Mouse (Mus musculus) mouse embryonic stem cell (cell line): ENCODE results near the gene Leo1.

Source experiments
- in situ Hi-C, 2 experiments: fragments of 300-500 bp; cut with MboI; formaldehyde crosslinking; loops; 1 replicate in 1 of 2; 3 replicates in 1 of 2; pipeline ENCODE4 v1.14.3; 2019 to 2020; ENCODE audit warnings: low sequenced_read_pairs in 2 of 2, low pct_unique_long_range_greater_than_20kb in 1 of 2, mixed read lengths in 1 of 2; ENCODE audit not compliant: unreplicated experiment in 1 of 2

Gene Leo1

DNA sequence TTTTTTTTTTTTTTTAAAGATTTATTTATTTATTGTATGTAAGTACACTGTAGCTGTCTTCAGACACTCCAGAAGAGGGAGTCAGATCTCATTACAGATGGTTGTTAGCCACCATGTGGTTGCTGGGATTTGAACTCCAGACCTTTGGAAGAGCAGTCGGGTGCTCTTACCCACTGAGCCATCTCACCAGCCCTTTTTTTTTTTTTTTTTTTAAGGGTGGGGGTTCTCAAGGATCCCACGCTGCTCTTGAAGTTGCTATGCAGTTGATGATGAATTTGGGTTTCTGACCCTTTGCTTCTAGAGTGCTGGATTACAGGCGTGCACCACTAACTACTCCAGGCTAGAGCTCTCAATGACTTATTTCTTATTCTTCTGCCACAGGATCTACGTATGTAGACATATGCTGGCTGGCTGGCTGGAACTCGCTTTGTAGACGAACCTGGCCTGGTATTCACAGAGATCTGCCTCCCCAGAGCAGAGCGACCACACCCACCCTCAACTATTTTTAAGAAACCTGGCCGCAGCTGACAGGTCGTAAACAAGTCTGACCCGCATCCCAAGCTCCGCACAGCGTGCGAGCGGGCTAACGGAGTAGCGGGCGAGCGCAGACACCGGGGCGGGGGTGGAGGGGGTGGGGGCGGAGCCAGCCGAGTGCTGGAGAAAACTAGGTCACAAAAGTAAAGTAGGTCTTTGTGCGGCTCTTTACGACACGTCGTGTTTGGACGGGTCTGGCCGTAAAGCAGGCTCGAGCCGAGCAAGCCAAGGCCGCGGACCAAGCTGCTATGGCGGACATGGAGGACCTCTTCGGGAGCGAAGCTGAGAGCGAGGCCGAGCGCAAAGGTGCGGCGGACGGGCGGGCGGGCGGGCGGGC lies at the start of gene Leo1:
Leo1 (plus strand) TSS at position 729 of the 871 bp plus-strand sequence.
- in situ Hi-C loops, result no loop called here

GRCm38 (mm10) chr9:75393251-75393650 lies 48.1 kb upstream of the Leo1 start:
- in situ Hi-C loops, result no loop called here

- in situ Hi-C loops, result no loop called here
These were observed 45.4 kb upstream of the Leo1 start for GRCm38 (mm10) chr9:75395971-75396370.

GRCm38 (mm10) chr9:75399069-75399468 lies 42.3 kb upstream of the Leo1 start:
- in situ Hi-C loops, result no loop called here

DNA sequence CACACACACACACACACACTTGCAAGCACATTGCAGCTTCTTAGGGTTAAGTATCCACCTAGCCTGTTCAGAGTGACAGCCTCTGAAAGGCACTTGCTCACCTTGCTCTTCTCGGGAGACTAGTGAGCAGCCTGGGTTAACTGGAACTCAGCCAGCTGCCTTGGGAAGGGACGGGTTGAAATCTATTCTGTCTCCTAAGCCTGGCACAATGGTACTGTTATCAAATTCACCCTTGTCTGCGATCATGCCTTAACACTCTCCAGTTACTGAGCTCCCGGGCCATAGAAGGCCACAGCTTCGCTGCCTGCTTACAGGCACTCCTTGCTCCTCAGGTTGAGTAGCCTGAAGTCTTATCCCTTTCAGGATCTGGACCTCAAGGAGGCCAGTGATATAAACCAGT lies 40.7 kb upstream of the Leo1 start:
- in situ Hi-C loops, result no loop called here

GRCm38 (mm10) chr9:75401593-75402504 lies 39.5 kb upstream of the Leo1 start:
- in situ Hi-C loops, result no loop called here

- in situ Hi-C loops, result no loop called here
These were observed 37.8 kb upstream of the Leo1 start for GRCm38 (mm10) chr9:75403520-75403919.

- in situ Hi-C loops, result no loop called here
These were observed 35.2 kb upstream of the Leo1 start for GRCm38 (mm10) chr9:75406121-75406520.

- in situ Hi-C loops, result no loop called here
These were observed 33.5 kb upstream of the Leo1 start for GRCm38 (mm10) chr9:75407803-75408202.

GRCm38 (mm10) chr9:75408204-75408826 lies 33.0 kb upstream of the Leo1 start:
- in situ Hi-C loops, result no loop called here

DNA sequence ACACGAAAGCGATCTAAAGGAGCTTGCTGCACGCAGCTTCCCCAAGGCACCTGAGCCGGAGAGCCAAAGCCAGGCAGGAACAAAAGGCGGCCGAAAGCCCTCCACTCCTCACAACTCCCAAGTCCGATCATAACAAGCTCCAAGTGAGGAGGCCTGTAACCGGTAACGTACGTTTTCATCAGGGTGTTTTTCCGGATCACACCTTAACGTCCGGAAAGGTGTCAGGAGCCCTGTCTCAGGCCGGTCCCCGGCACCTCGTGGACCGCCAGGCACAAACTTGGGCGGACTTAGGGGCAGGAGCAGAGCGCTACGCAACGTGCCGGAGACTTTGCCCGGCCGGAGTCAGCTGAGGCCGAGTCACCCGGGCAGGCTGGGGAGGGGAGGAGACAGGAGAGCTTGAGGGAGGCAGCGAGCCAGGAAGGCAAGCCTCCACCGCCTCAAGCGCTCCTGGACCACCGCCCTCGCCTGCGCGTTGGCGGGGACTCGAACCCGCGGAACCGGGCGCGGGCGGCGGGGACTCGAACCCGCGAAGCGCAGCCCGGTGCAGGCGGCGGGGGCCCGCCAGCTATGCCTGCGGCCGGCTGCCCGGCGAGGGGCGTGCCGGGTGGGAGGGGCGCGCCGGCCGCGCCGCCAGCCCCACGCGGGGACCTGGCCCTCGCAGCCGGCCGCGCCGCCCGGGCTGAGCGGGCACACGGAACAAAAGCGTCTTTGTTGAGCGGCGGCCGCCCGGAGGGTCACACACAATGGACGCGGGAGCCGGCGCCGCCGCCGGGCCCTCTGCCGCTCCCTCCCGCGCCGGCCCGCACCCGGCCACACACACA lies 32.1 kb upstream of the Leo1 start:
- in situ Hi-C loops, result no loop called here

DNA sequence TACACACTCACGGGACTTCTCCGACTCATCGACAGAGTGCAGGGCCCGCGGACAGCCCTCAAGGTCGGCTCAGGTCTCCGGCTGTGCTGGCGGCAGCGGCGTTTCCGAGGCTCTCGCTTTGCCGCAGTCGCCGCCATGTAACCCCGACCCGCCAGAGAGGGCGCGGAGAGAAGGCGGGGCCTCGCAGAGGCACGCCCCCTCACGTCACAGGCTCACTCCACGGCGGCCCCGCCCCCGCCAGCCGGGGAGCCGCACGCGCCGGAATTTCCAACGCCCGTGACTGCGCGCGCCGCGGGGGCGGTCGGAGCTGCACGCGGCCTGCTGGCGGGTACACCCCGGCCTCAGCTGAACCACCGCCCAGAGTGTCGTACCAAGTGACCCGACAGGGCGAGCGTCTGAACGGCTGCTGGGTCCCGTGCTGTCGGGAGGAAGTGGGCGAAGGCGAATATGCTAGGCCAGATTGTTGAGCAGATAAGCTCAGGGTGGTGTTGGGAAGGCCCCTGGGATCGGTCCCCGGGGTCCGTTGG lies 31.4 kb upstream of the Leo1 start, which contains the start of gene Mapk6:
Mapk6 (minus strand) TSS at position 154 of the 527 bp plus-strand sequence.
- in situ Hi-C loops, result no loop called here

DNA sequence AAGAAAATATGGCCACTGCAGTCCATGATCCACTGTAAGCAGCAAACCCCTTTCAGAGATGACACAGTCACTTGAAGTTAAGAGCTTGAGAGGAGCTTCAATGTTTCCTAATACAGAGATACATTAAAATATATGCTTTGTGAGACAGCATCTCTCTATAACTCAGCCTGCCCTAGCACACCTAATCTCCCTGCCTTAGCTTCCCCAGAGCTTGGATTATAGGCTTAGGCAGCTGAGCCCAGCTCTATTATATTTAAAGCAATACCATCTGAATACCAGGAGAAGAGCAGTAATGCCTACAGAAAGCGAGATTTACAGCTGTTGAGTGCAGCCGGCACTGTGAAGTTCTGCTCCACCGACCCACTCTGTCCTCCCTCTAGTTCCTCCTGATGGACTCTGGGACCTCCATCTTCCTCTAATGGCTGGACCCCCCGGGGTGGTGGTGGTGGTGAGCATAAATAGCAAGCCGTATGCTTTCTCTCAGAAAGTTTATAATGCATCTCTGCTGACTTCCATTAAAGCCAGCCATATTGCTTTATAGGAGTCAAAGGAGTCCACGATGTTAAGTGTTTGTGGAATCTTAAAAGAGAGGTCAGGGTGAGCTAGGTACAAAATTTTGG lies 30.3 kb upstream of the Leo1 start:
- in situ Hi-C loops, result no loop called here

GRCm38 (mm10) chr9:75411584-75411983 lies 29.7 kb upstream of the Leo1 start:
- in situ Hi-C loops, result no loop called here

- in situ Hi-C loops, result no loop called here
These were observed 28.1 kb upstream of the Leo1 start for GRCm38 (mm10) chr9:75413206-75413605.

GRCm38 (mm10) chr9:75414204-75414603 lies 27.1 kb upstream of the Leo1 start:
- in situ Hi-C loops, result no loop called here

DNA sequence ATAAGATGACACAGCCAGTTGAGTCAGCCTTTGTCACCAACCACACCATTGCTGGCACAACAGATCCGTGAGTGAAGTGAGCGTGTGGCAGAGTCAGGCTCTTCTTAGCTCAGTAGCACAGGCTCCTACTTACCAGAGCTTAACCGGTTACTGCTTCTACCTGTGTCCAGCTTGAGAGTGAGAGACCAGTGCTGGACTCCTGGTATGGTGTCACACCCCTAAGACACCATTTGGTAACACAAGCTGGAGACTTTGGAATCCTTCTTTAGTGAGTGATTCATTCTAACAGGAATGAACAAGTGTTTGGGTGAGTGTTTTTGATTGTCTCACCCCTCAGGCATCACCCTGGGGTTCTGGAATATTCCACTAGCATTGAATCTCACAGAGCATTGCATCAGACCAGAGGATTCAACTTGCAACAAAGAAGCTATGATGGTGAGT lies 19.1 kb upstream of the Leo1 start:
- in situ Hi-C loops, result no loop called here
